Mouse (Mus musculus): ENCODE measurements around the gene Tenm4. TPM values are rescaled to one million over a fixed set of nuclear protein-coding genes. Genes with fewer than 3 reads are reported as not detected.

Tenm4 gene
- total and polyA plus RNA-seq, 3 experiments: 9.2 to 15.2 TPM; not detected in 1

DNA sequence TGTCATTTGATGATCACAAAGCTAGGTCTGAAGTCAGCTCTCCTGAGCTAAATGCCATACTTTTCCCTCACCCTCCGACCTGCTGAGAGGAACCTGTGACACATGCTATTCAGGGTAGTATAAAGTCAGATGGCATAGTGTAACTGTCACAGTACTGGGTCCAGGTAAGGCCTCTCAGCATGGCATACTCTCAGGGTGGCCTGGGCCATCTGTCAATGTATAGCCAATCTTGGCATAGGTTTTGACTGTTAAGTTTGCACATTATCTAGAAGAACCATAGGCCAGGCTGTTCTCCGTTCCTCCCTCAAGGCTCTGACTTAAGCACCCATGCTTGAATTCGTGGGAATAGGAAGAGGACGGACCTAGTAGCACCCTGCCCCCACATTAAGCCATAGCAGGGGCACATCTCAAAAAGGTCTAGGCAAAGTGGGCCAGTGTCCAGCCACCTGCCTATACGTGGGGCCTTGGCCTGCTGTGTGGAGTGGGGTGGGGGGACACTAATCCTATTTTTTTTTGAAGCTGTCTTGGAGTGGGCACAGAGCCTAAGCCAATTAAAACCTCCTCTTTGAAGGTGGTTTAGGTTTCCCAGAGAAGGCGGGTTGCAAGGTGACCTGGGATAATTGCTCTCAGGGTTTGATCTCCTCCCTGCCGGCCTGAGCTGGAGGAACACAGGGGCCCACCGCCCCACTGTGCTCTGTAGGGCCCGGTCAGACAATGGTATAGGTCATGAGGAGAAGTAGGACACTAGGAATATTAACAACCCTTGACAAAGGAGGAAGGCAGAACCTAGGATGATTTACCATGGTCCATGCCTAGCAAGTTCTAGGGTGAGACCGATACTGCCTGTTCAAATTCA, 359.8 kb downstream of the Tenm4 start:
- no peak for DNase-seq (ENCODE audit: low read depth, low spot score)
- Histone ChIP-seq H3K79me2 (ENCODE audit: control insufficient read depth, insufficient read depth, low read length, poor library complexity) (no peaks in the 10 kb centered on the region), H3K27ac (ENCODE audit: control insufficient read depth, low read depth, low read length) (no peak overlapping the region), H3K4me1 (ENCODE audit: control insufficient read depth in 1 of 2, insufficient read depth in 2 of 2, low read length in 2 of 2) (no peaks in the 10 kb centered on the region), H3K9me3 (replicated peaks; ENCODE audit: insufficient read depth, low read length) (no peaks in the 10 kb centered on the region), H3K9ac (ENCODE audit: control insufficient read depth, low read depth, low read length, poor library complexity, severe bottlenecking) (no peak overlapping the region), H3K4me3 (ENCODE audit: control insufficient read depth in 1 of 2, insufficient read depth in 1 of 2, low read depth in 2 of 2, low read length in 2 of 2) (no peak overlapping the region), H3K27me3 (ENCODE audit: control insufficient read depth in 1 of 2, insufficient read depth in 2 of 2, low read length in 2 of 2) (no peaks in the 10 kb centered on the region), H3K36me3 (ENCODE audit: control insufficient read depth in 1 of 2, insufficient read depth in 2 of 2, low read length in 2 of 2) (no peaks in the 10 kb centered on the region)
- no peak for TF ChIP-seq SIN3A (IDR thresholded peaks at IDR 0.05; ENCODE audit: low read length)
- TF ChIP-seq SMC3 (IDR thresholded peaks at IDR 0.05; ENCODE audit: low read depth, low read length): no peak
- no peak for TF ChIP-seq POLR2AphosphoS5 (IDR thresholded peaks at IDR 0.05; ENCODE audit: borderline replicate concordance, low read depth, low read length)
- TF ChIP-seq EP300 (IDR thresholded peaks at IDR 0.05; ENCODE audit: low read depth in 1 of 2, low read length in 2 of 2): no peak
- no peak for TF ChIP-seq CTCF (IDR thresholded peaks at IDR 0.05 in 2 of 3, conservative IDR thresholded peaks at IDR 0.05 in 1 of 3; ENCODE audit: control insufficient read depth in 1 of 3, insufficient read depth in 1 of 3, low read depth in 2 of 3, low read length in 3 of 3, poor library complexity in 1 of 3, severe bottlenecking in 1 of 3)
- TF ChIP-seq NRF1 (IDR thresholded peaks at IDR 0.05; ENCODE audit: insufficient read depth, low read depth, low read length, poor library complexity, severe bottlenecking): no peak
- no peak for TF ChIP-seq MAFK (IDR thresholded peaks at IDR 0.05; ENCODE audit: borderline replicate concordance, low read depth, low read length)
- no peak for TF ChIP-seq ZMIZ1 (IDR thresholded peaks at IDR 0.05; ENCODE audit: low read depth, low read length)
- TF ChIP-seq RAD21 (IDR thresholded peaks at IDR 0.05; ENCODE audit: low read depth, low read length): no peak
- TF ChIP-seq MEF2A (IDR thresholded peaks at IDR 0.05; ENCODE audit: extremely low read depth, insufficient replicate concordance, low read depth, low read length, poor library complexity, severe bottlenecking): no peak
- TF ChIP-seq POLR2A (IDR thresholded peaks at IDR 0.05; ENCODE audit: control insufficient read depth in 1 of 2, insufficient read depth in 1 of 2, low read depth in 1 of 2, low read length in 2 of 2, poor library complexity in 1 of 2): no peak
- TF ChIP-seq MXI1 (IDR thresholded peaks at IDR 0.05; ENCODE audit: low read depth, low read length): no peak
- TF ChIP-seq NELFE (IDR thresholded peaks at IDR 0.05; ENCODE audit: low read depth, low read length): no peak
- TF ChIP-seq MYC (IDR thresholded peaks at IDR 0.05; ENCODE audit: low read depth, low read length): no peak
- no peak for TF ChIP-seq MAZ (IDR thresholded peaks at IDR 0.05; ENCODE audit: low read depth, low read length)

DNA sequence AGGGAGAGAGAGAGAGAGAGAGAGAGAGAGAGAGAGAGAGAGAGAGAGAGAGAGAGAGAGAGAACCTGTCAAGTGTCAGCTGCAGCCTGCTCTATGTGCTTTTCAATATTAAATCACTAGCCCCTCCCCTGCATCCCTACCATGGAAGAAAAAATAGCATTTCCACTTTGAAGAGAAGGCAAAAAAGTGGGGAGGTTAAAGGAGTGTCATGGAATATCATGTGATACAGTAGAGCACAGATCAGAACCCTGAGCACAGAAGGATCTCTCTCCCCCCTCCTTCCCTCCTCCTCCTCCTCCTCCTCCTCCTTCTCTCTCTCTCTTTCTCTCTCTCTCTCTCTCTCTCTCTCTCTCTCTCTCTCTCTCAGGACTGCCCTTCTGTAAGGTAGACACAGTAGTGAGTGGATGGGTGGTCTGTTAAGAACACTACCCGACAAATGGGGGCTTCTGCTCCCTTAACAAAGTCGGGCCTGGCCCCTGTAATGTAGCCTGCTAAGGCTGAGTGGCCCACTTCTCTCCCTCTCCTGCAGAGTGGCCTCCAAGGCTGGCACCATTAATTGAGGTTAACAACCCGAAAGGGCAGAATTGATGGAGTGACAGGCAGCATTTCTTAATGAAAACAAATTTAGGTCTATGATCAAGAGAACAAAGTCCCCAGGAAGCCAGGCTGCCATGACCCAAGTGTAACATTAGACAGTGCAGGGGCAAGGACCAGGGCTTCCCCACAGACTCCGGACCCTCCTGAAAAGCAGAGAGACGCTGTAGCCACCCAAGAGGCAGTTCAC, 361.1 kb downstream of the Tenm4 start:
- no peaks in the 10 kb centered on the region for H3K79me2 ChIP-seq (ENCODE audit: control insufficient read depth, insufficient read depth, low read length, poor library complexity)
- TF ChIP-seq UBTF (IDR thresholded peaks at IDR 0.05; ENCODE audit: borderline replicate concordance, insufficient read depth, low read depth, low read length) (no peak), POLR2AphosphoS5 (IDR thresholded peaks at IDR 0.05; ENCODE audit: borderline replicate concordance, low read depth, low read length) (no peak), ZKSCAN1 (IDR thresholded peaks at IDR 0.05; ENCODE audit: low read depth, low read length) (no peak), ELF1 (IDR thresholded peaks at IDR 0.05; ENCODE audit: low read depth, low read length) (no peak), JUND (IDR thresholded peaks at IDR 0.05; ENCODE audit: low read depth, low read length) (no peak), ZMIZ1 (IDR thresholded peaks at IDR 0.05; ENCODE audit: low read depth, low read length) (no peak), RCOR1 (IDR thresholded peaks at IDR 0.05; ENCODE audit: low read depth, low read length) (no peak), ZNF384 (IDR thresholded peaks at IDR 0.05; ENCODE audit: low read depth, low read length) (no peak), MYB (IDR thresholded peaks at IDR 0.05; ENCODE audit: low read depth, low read length) (no peak), SMC3 (IDR thresholded peaks at IDR 0.05; ENCODE audit: low read depth, low read length) (no peak), POLR2AphosphoS2 (IDR thresholded peaks at IDR 0.05; ENCODE audit: low read length) (no peak), GABPA (IDR thresholded peaks at IDR 0.05; ENCODE audit: low read depth, low read length) (no peak), ETS1 (IDR thresholded peaks at IDR 0.05; ENCODE audit: low read depth, low read length) (no peak), MAFK (IDR thresholded peaks at IDR 0.05; ENCODE audit: borderline replicate concordance, low read depth, low read length) (no peak), SIN3A (IDR thresholded peaks at IDR 0.05; ENCODE audit: low read length) (no peak), BHLHE40 (IDR thresholded peaks at IDR 0.05; ENCODE audit: borderline replicate concordance, low read depth, low read length) (no peak), CHD2 (IDR thresholded peaks at IDR 0.05; ENCODE audit: low read length) (no peak)

More for the DNA sequence above, 361.1 kb downstream of the Tenm4 start:
- Histone ChIP-seq H3K27ac (ENCODE audit: control insufficient read depth, low read depth, low read length) (no peak overlapping the region), H3K27me3 (ENCODE audit: control insufficient read depth in 1 of 2, insufficient read depth in 2 of 2, low read length in 2 of 2) (no peaks in the 10 kb centered on the region), H3K4me1 (ENCODE audit: control insufficient read depth in 1 of 2, insufficient read depth in 2 of 2, low read length in 2 of 2) (no peaks in the 10 kb centered on the region), H3K36me3 (ENCODE audit: control insufficient read depth in 1 of 2, insufficient read depth in 2 of 2, low read length in 2 of 2) (no peaks in the 10 kb centered on the region), H3K9me3 (replicated peaks; ENCODE audit: insufficient read depth, low read length) (no peaks in the 10 kb centered on the region), H3K9ac (ENCODE audit: control insufficient read depth, low read depth, low read length, poor library complexity, severe bottlenecking) (no peak overlapping the region), H3K4me3 (ENCODE audit: control insufficient read depth in 1 of 2, insufficient read depth in 1 of 2, low read depth in 2 of 2, low read length in 2 of 2) (no peak overlapping the region)
- no peak for DNase-seq (ENCODE audit: low read depth, low spot score)
